Mouse (Mus musculus) fat pad, adult 2 months (tissue): Measurements from ENCODE around the gene Kri1.
A peak's percentile ranks its signal among the peaks of the same experiment; 100 is the strongest.
"Not testable (repeated sequence)": the region's sequence is repeated elsewhere in the genome, so short reads cannot be mapped to it uniquely, and the experiment has no call there.

ENCODE experiments used
- DNase-seq: peaks from one replicate; pipeline ENCODE4 v3.0.0-alpha.2; 2011; ENCODE audit warnings: low read depth, low spot score; ENCODE audit errors: extremely low read depth

The Kri1 gene

GRCm38 (mm10) chr9:21287571-21288402 lies at the start of gene Kri1:
Gene Kri1, minus strand, starts transcription at chr9:21287969.
- DNase-seq = peak; percentile 83

DNA sequence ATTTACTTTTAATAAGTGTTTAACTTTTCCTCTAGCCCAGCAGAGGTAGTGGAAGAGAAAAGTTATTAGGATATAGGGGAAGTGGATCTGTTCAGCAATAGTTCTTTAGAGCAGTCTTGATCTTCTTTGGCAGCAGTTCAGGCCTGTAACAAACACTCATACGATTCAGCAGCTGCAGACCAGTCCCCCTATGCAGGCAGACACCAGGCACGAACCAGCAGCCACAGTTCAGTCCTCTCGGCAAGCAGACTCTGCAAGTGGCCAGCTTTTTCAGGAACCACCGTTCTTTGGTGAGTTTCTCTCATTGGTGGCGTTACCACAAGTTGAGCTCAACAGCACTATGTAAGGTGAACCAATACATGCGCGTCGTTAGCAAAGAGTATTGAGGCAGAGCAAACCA lies 48.7 kb upstream of the Kri1 start:
- DNase-seq = no peak

GRCm38 (mm10) chr9:21335391-21335790 lies 47.6 kb upstream of the Kri1 start:
- no peak for DNase-seq

- no peak for DNase-seq
These were observed 47.0 kb upstream of the Kri1 start for GRCm38 (mm10) chr9:21334747-21335146.

DNA sequence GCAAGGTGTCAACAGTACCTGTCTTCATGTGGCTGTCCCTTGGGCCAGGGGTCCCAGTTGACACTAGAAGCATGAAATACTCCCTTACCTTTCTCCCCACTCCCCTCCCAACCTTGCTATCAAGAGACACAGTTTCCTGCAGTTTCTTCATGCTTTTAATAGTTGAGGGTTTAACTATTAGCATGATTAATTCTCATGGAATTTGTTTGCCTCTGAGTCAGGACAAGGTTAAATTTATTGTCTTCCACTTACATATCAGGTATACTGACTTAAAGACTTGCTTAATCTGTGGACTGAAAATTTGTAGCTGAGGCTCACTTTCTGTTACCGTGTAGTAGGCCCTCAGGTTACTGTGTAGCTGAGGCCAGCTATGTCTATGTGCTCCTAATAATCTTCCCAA lies 45.8 kb upstream of the Kri1 start:
- DNase-seq = no peak

GRCm38 (mm10) chr9:21332161-21333061 lies 44.6 kb upstream of the Kri1 start:
- no peak for DNase-seq

DNA sequence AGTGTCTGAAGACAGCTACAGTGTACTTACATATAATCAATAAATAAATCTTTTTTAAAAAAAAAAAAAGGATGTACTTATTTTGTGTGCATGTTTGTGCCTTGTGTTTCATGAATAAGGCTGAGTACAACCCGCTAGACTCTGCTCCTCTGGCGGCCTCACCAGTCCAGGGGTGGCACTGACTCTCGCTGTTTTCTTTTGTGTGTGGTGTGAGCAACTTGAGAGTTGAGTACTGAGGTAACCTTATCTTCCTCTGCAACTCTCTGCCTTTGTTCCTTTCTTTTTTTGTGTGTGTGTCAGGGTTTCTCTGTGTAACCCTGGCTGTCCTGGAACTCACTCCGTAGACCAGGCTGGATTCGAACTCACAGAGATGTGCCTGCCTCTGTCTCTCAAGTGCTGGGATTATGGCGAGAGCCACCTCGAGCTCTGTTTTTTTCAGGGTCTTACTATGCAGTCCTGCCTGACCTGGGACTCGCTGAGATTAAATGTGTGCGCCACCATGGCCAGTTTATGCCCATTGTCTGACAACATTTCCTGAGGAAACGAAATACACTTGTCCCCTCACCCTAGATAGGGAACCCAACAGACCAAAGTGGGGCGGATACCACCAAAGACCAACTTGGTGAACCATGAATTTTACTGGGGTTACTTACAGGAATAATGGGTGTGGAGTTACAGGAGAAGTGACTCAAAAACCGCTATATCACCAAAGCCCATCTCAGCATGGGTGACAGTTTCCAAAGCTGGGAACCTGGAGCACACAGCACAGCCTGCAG lies 43.8 kb upstream of the Kri1 start:
- no peak for DNase-seq

- no peak for DNase-seq
These were observed 42.0 kb upstream of the Kri1 start for GRCm38 (mm10) chr9:21329699-21330289.

DNA sequence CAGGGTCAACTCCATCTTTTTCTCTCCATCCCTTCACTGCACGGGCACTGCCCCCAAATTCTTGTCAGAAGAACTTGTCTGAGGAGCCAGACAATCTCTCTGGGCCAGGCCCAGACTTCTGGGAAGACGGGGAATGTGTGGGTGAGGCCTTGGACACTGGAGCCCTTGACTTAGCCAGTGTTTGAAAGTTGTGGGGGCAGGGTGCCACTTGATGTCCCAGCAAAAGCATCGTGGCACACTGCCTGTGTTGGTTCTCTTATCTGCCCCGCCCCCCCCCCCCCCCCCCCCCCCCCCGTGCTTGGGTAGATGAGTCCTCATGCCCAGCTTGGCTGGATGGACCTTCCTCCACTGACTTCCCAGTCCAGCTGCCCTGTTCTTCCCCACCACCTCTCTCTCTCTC lies 41.3 kb upstream of the Kri1 start:
- no peak for DNase-seq

GRCm38 (mm10) chr9:21328041-21328440 lies 40.3 kb upstream of the Kri1 start:
- no peak for DNase-seq

GRCm38 (mm10) chr9:21327569-21327968 lies 39.8 kb upstream of the Kri1 start:
- DNase-seq = no peak

DNA sequence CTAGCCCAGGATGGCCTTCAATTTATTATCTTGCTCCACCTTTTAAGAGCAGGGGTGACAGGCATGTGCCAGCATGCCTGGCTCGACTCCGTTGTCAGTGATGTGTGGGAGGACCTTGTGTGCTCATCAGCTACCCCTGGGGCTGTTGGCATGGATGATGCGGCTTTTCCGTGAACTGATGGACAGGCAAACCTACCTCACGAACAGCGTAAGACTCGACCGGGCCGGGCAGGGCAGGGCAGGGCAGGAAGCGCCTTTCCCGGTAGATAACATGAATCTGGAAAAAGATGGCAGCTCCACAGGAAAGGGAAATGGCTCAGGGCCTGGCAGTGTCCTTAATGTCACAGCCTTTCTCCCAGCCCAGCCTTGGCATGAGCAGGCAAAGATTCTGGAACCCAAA lies 36.5 kb upstream of the Kri1 start:
- DNase-seq = peak; percentile 97

GRCm38 (mm10) chr9:21322917-21323297 lies 35.1 kb upstream of the Kri1 start:
- not testable (repeated sequence) for DNase-seq

GRCm38 (mm10) chr9:21322211-21322916 lies 34.6 kb upstream of the Kri1 start:
- no peak for DNase-seq

- DNase-seq = no peak
These were observed 33.7 kb upstream of the Kri1 start for GRCm38 (mm10) chr9:21321513-21321835.

DNA sequence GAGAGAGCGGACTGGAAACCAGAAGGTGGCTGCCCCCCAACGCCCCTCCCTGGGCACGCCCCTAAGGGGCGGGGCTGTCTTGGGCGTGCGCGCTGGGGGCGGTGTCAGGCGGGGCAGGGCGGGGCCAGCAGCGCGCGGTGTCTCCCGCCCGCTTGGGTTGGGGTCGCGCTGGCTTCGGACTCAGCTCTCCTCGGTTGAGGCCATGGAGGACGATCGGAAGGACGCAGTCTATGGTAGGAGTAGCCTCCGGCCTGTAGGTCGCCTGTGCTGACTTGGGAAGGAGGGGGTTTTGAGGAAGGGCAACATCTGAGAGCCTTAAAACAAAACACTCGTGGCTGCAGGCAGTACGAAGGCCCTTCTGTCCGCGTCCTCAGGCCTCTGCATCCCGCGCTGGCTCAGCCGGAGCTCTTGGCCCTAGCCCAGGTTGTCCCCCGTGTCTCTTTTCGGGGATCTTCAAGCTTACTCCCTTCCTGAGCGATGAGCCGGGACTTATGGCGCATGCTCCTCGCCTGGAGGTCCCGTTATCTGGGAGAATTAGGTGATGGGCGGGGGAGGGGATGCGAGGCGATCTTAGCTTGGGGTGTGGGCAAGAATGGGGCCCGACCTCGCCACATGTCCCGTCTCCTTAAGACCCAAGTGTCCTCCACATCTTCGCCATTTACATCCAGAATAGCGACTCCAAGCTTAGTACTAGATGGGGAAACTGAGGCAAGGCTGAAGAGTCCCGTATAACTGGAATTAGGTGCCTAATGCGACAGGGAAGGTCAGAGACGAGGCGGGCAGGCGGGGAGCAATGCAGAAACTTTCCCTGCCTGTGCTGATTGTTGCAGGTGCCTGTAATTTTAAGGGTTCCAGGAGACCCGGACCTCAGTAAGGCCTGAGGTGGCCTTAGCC lies 33.1 kb upstream of the Kri1 start, which contains the start of gene Slc44a2:
TSS of gene Slc44a2 (plus strand) at position 80 of the 894 bp plus-strand sequence.
- no peak for DNase-seq

DNA sequence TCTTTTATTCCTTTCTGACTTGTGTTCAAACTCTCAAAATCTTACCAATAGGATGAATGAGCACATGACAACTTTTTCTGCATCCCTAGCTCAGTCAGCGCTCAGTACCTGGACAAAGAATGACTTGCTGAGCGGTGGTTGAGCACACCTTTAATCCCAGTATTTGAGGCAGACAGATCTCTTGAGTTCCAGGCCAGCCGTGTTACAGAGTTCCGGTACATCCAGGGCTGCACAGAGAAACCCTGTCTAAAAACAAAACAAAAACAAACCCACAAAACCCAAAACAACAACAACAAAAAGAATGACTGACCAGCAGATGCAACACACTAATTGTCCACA lies 32.5 kb upstream of the Kri1 start:
- no peak for DNase-seq

DNA sequence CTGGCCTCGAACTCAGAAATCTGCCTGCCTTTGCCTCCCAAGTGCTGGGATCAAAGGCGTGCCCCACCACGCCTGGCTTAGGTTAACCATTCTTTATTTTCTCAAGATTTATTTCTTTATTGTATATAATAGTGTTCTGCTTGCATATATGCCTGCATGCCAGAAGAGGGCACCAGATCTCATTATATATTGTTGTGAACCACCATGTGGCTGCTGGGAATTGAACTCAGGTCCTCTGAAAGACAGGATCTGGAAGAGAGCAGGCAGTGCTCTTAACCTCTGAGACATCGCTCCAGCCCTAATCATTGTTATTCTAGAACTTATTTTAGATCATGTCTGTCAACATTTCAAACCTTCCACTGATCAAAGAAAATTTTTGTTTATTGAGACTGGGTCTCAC lies 31.7 kb upstream of the Kri1 start:
- DNase-seq = no peak

GRCm38 (mm10) chr9:21318792-21319191 lies 31.0 kb upstream of the Kri1 start:
- DNase-seq = no peak
